Mouse (Mus musculus) heart, postnatal 0 days (tissue): Measurements from ENCODE around the gene Sass6. TPM values are rescaled to one million over a fixed set of nuclear protein-coding genes. Genes with fewer than 3 reads are reported as not detected.

Experiments used
- ATAC-seq: fragments of 200-750 bp; cut with Nextera tagmentation; 2 replicates; pipeline ENCODE4 v1.8.0; 2017; ENCODE audit warnings: low read depth, moderate number of reproducible peaks, moderate library complexity; ENCODE audit not compliant: insufficient read depth
- DNase-seq: peaks from one replicate; pipeline ENCODE4 v3.0.0-alpha.2; 2016; ENCODE audit warnings: low spot score
- H3K27ac ChIP-seq: fragments of 300-500 bp; sonication (generic); 2 replicates; pipeline ENCODE4 v1.5.1; 2014; ENCODE audit warnings: low read depth, mild to moderate bottlenecking
- H3K27me3 ChIP-seq: fragments of 300-500 bp; sonication (generic); 2 replicates; pipeline ENCODE4 v1.6.1; 2014; ENCODE audit warnings: low read length, mixed read lengths; ENCODE audit not compliant: control insufficient read depth, insufficient read depth
- H3K36me3 ChIP-seq: fragments of 300-500 bp; sonication (generic); replicated peaks from 2 replicates; pipeline ENCODE4 v1.6.1; 2014; ENCODE audit warnings: low read length, mixed read lengths; ENCODE audit not compliant: control insufficient read depth, insufficient read depth
- H3K4me1 ChIP-seq: fragments of 300-500 bp; sonication (generic); 2 replicates; pipeline ENCODE4 v1.6.1; 2014; ENCODE audit warnings: antibody characterized with exemption; ENCODE audit not compliant: control insufficient read depth, insufficient read depth
- H3K4me2 ChIP-seq: fragments of 300-500 bp; sonication (generic); 2 replicates; pipeline ENCODE4 v1.6.1; 2014; ENCODE audit warnings: low read depth, mild to moderate bottlenecking, low read length, moderate library complexity
- H3K4me3 ChIP-seq: fragments of 300-500 bp; sonication (generic); 2 replicates; pipeline ENCODE4 v1.5.1; 2014; ENCODE audit warnings: low read depth, low read length
- H3K9ac ChIP-seq: fragments of 300-500 bp; sonication (generic); replicated peaks from 2 replicates; pipeline ENCODE4 v1.6.1; 2014; ENCODE audit warnings: low read depth, low read length, mixed read lengths
- H3K9me3 ChIP-seq: fragments of 300-500 bp; sonication (generic); replicated peaks from 2 replicates; pipeline ENCODE4 v1.6.1; 2016; ENCODE audit warnings: low read length; ENCODE audit not compliant: control insufficient read depth
- CTCF ChIP-seq: IDR thresholded peaks from 2 replicates; pipeline ENCODE4 v1.5.1; 2016; ENCODE audit warnings: antibody characterized with exemption, control low read depth, low read depth
- EP300 ChIP-seq: IDR thresholded peaks from 2 replicates; pipeline ENCODE4 v1.6.1; 2016; ENCODE audit warnings: antibody characterized with exemption, low read depth
- WGBS: fragments of 180-500 bp; shearing (Covaris S2); extraction: QIAGEN DNeasy Blood & Tissue Kit; methylation state at CpG from one replicate; pipeline ENCODE4 v1.1.7; 2014; 5-methylcytosine and 5-hydroxymethylcytosine counted together
- polyA plus RNA-seq: library from polyadenylated mRNA; unstranded; fragments of >200 nt; fragmentation: Nextera tagmentation; extraction: Ambion mirVana; gene quantifications from 2 replicates; pipeline ENCODE4 v1.2.1, GENCODE M21; 2015
- total RNA-seq: library from RNA; depleted of rRNA; stranded (reverse); fragments of >200 nt; gene quantifications from 2 replicates; pipeline ENCODE4 v1.2.3, GENCODE M21; 2014; ENCODE audit warnings: low replicate concordance

Sass6 gene
- total and polyA plus RNA-seq, 2 experiments from 2014 or later: 1.6 to 4.8 TPM

DNA sequence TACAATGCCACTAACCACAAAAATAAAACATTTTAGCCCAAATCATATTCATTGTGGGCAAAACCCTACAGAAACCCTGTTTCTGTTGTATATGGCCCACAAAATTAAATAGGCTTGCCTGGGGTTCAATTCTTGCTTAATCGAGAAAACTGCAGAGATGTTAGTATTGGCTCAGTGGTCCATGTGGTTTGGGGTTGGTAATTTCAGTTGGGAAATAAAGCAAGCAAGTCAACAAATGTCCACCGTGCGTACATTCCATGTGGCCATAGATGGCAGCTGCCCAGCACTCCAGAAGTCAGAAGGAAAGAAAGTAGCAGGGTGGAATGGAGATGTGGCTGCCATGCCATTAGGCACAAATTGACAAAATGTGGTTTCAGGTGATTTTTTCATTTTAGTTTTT is 38.2 kb downstream of the Sass6 start:
- Histone ChIP-seq H3K36me3 (peaks cover 72% of the 10 kb centered on the region), H3K27ac (no peak overlapping the region), H3K4me3 (no peak overlapping the region), H3K4me2 (no peak overlapping the region), H3K27me3 (no peaks in the 10 kb centered on the region), H3K4me1 (no peaks in the 10 kb centered on the region), H3K9ac (no peak overlapping the region), H3K9me3 (no peaks in the 10 kb centered on the region)
- ATAC-seq (no peak), DNase-seq (no peak)
- 90% methylated on average over 3 of the region's 3 CpGs for WGBS
- TF ChIP-seq CTCF: no peak
- no peak for TF ChIP-seq EP300

DNA sequence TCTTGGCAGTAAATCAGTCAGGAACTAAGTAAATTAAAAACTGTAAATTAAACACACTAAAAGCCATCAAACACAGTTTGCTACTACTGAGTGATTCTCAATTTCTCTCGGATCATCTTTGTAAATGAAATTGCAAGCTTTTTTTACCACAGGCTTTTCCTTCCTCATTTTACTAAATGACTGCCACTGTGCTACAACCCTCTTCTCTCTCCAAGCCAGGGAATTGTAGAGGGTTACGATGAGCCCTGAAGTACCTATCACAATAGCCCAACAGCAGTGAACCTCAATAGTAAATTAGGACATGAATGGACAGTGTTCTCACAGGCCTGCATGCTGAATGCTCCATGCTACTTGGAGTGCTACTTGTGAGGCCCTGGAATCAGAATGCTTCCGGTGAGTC is 39.3 kb downstream of the Sass6 start:
- Histone ChIP-seq H3K4me1 (no peaks in the 10 kb centered on the region), H3K9me3 (no peaks in the 10 kb centered on the region), H3K9ac (no peak overlapping the region), H3K36me3 (peaks cover 83% of the 10 kb centered on the region), H3K27me3 (no peaks in the 10 kb centered on the region), H3K4me3 (no peak overlapping the region), H3K27ac (no peak overlapping the region), H3K4me2 (no peak overlapping the region)
- ATAC-seq (no peak), DNase-seq (no peak)
- TF ChIP-seq CTCF: no peak
- TF ChIP-seq EP300: no peak
- 85% methylated on average over 3 of the region's 3 CpGs for WGBS

GRCm38 (mm10) chr3:116634853-116635252 is 40.1 kb downstream of the Sass6 start:
- H3K4me3 ChIP-seq: no peak overlapping the region
- no peak overlapping the region for H3K4me2 ChIP-seq
- no peaks in the 10 kb centered on the region for H3K9me3 ChIP-seq
- H3K36me3 ChIP-seq: peaks cover 89% of the 10 kb centered on the region
- no peaks in the 10 kb centered on the region for H3K27me3 ChIP-seq
- H3K27ac ChIP-seq: no peak overlapping the region
- no peak overlapping the region for H3K9ac ChIP-seq
- DNase-seq (no peak), ATAC-seq (no peak)
- TF ChIP-seq EP300 (no peak), CTCF (no peak)
- WGBS: 82% methylated on average over 8 of the region's 8 CpGs
- no peaks in the 10 kb centered on the region for H3K4me1 ChIP-seq

- ATAC-seq (no peak), DNase-seq (no peak)
- H3K9ac ChIP-seq: no peak overlapping the region
- no peak overlapping the region for H3K27ac ChIP-seq
- TF ChIP-seq CTCF (no peak), EP300 (no peak)
- H3K4me2 ChIP-seq: no peak overlapping the region
- WGBS: 65% methylated on average over 5 of the region's 5 CpGs
- H3K4me3 ChIP-seq: no peak overlapping the region
- H3K9me3 ChIP-seq: no peaks in the 10 kb centered on the region
- H3K36me3 ChIP-seq: peaks cover 91% of the 10 kb centered on the region
- H3K4me1 ChIP-seq: no peaks in the 10 kb centered on the region
- H3K27me3 ChIP-seq: no peaks in the 10 kb centered on the region
These were observed 41.0 kb downstream of the Sass6 start for GRCm38 (mm10) chr3:116635799-116636198.

DNA sequence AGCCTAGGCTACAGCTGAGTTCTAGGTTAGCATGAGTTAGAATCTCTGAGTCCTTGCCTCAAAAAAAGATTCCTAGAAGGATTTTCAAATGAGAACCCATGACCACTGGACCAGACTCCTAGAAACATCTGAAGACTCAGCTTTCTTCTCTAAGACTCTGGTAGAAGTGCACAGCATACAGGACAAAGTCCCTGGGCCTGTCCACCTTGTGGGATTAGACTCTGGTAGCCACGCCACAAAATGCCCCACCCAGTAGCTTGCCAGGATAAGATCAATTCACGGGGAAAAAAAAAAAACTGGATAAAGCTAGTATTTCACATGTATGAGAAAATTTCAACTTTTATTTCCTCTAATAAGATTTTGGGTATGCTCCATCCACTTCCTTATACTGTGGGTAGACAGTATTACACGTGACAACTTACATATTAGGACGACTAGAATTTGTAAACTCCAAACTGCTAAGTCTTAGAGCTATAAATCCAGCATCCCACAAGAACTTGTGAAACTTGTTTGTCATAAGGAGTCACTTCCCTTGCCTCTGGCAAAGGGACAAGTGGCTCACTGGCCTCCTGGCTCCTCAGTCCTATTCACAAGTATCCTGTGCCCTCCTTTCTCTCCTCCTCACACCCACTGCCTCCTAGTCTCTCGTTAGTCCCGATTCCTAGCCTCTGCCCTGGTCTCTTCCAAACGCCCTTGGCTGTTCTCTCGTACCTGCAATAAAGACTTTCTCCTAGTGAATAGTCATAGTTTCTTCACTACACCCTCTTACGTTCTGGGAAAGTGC is 43.1 kb downstream of the Sass6 start:
- no peaks in the 10 kb centered on the region for H3K27me3 ChIP-seq
- WGBS: 87% methylated on average over 9 of the region's 9 CpGs
- TF ChIP-seq EP300 (no peak), CTCF (no peak)
- no peak for ATAC-seq
- H3K4me1 ChIP-seq: no peaks in the 10 kb centered on the region
- no peak overlapping the region for H3K9ac ChIP-seq
- H3K4me2 ChIP-seq: no peak overlapping the region
- H3K9me3 ChIP-seq: no peaks in the 10 kb centered on the region
- no peak overlapping the region for H3K4me3 ChIP-seq
- DNase-seq: no peak
- no peak overlapping the region for H3K27ac ChIP-seq
- H3K36me3 ChIP-seq: peaks cover 94% of the 10 kb centered on the region

DNA sequence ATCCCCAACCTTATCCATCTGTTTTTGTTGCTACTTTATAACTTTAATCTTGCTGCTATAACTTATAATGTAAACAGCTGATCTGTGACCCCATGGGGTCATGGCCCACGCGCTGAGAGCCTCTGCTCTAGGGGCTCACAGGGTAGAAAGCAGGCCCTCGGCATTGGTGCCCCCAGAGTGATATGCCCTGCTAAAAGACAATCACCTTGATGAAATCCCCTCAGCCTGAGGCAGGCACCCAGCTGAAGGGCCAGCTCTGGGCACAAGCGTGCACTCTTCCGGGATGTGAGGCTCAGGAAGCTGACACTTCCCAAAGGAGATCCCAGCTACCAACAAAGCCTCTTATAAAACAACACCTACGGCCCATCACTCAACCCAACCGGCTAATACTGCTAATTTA is 43.8 kb downstream of the Sass6 start:
- no peak for TF ChIP-seq CTCF
- TF ChIP-seq EP300: no peak
- Histone ChIP-seq H3K36me3 (peaks cover 93% of the 10 kb centered on the region), H3K4me1 (no peaks in the 10 kb centered on the region), H3K4me2 (no peak overlapping the region), H3K27me3 (no peaks in the 10 kb centered on the region), H3K27ac (no peak overlapping the region), H3K9ac (no peak overlapping the region), H3K9me3 (no peaks in the 10 kb centered on the region), H3K4me3 (no peak overlapping the region)
- no peak for ATAC-seq
- DNase-seq: no peak
- WGBS: 92% methylated on average over 7 of the region's 7 CpGs
